Mouse (Mus musculus) thymus, adult 2 months (tissue): ENCODE data around the gene Pptc7.
"Not testable (repeated sequence)": the region's sequence is repeated elsewhere in the genome, so short reads cannot be mapped to it uniquely, and the experiment has no call there.

Experiments used
- CTCF ChIP-seq: fragments of 200-500 bp; IDR thresholded peaks from 2 replicates; pipeline ENCODE4 v1.5.1; 2012; ENCODE audit warnings: mild to moderate bottlenecking, control low read depth, low read length, moderate library complexity, borderline replicate concordance; ENCODE audit not compliant: control insufficient read depth, poor library complexity, insufficient read depth; ENCODE audit errors: extremely low read depth
- POLR2A ChIP-seq: fragments of 200-500 bp; IDR thresholded peaks from 2 replicates; pipeline ENCODE4 v1.6.1; 2012; ENCODE audit warnings: mild to moderate bottlenecking, low read length, control low read depth, moderate library complexity; ENCODE audit not compliant: control insufficient read depth, poor library complexity, insufficient read depth; ENCODE audit errors: extremely low read depth

GRCm38 (mm10) chr5:122318976-122319375 is 34.8 kb downstream of the Pptc7 start:
- TF ChIP-seq CTCF, POLR2A: not testable (repeated sequence)
